Mouse (Mus musculus): Measurements from ENCODE around the gene Lrrc51.

DNA sequence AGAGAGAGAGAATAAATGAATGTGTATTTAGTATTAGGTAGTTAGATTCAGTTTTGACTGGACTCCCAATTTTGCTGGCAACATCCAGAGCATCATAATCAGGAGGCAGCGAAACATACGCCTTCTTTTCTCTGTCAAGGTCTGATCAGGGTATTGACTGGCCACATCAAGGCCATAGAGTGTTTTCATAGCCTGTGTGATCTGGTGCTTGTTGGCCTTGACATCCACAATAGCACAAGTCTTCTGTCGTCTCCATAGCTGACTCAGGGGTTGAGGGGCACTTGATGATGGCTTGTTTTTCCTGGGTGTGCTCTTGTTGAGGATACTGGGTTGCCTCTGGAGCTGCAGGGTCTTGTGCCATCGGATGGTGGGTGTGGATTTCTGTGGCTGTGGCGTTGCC, 23.2 kb upstream of the Lrrc51 start:
- TF ChIP-seq POLR2A (IDR thresholded peaks at IDR 0.05; ENCODE audit: low read depth, low read length) (no peak), CTCF (IDR thresholded peaks at IDR 0.05; ENCODE audit: extremely low read depth, insufficient read length, insufficient replicate concordance, low read depth, low read length) (no peak)
